Mouse (Mus musculus): ENCODE measurements around the gene Lrrc57.

- TF ChIP-seq CTCF (IDR thresholded peaks at IDR 0.05; ENCODE audit: low read depth, low read length): no peak
- no peak for TF ChIP-seq POLR2A (IDR thresholded peaks at IDR 0.05; ENCODE audit: extremely low read depth, insufficient read depth, low read length)
These were observed 9.8 kb downstream of the Lrrc57 start for GRCm38 (mm10) chr2:120599506-120599905.
